Mouse (Mus musculus): ENCODE measurements around the gene Wdr93. TPM values are rescaled to one million over a fixed set of nuclear protein-coding genes. Genes with fewer than 3 reads are reported as not detected.

Wdr93 gene
- polyA plus RNA-seq, 1 experiment from 2014 or later = 0.17 TPM

DNA sequence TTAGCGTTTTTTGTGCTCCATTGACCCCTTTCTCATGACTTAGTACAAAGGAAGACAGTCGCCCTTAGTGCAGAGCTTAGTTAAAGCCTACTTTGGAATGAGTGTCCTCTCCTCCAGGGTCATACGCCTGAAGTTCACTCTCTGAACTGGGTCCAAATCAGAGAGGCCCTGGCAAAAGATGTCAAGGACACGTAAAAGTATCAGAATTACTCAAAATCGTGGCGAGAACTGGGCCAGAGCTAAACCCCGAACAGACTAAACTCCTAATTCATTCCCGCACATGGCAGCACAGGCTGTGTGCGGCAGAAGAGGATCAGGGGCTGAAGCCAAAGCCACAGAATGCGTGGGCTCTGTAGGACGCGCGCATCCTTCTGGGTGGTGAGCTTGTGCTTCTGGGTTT, 11.5 kb upstream of the Wdr93 start:
- Histone ChIP-seq H3K4me3 (ENCODE audit: low read depth, low read length) (no peak overlapping the region), H3K27me3 (ENCODE audit: insufficient read depth, low read length) (no peaks in the 10 kb centered on the region; the same call in 1 of the 2 replicates), H3K9me3 (ENCODE audit: low read depth, low read length) (no peaks in the 10 kb centered on the region), H3K4me2 (no peak overlapping the region), H3K36me3 (ENCODE audit: insufficient read depth) (no peaks in the 10 kb centered on the region), H3K27ac (ENCODE audit: low read depth) (no peak overlapping the region), H3K4me1 (ENCODE audit: insufficient read depth) (no peaks in the 10 kb centered on the region), H3K9ac (no peak overlapping the region)
- TF ChIP-seq CTCF (IDR thresholded peaks at IDR 0.05; ENCODE audit: low read depth) = no peak
- ATAC-seq (ENCODE audit: insufficient read depth) (no peak), DNase-seq (no peak)
- 71% methylated on average over 13 of the region's 13 CpGs for WGBS

DNA sequence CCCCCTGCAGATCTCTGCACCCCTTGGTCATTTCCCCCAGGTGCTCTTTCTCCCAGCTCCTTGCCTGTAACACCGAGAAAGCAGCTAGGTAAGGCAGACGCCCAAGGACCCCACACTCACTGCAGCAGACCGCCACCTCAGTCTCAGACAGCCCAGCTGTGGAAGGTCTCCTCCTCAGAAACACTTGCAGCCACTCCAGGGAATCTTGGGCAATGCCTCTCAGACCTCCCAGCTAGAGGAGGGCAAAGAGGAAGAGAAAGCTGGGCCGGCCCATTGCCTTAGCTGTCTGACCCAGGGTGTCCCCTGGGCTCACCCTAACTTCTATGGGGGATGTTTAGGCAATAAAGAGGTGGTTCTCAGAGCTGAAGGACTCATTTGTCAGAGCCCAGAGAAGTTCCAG, 10.3 kb upstream of the Wdr93 start, which contains the start of gene Plin1:
TSS of gene Plin1 (minus strand) at position 282 of the 400 bp plus-strand sequence.
- no peak within 1 kb of the TSS for H3K27ac ChIP-seq (ENCODE audit: low read depth)
- no peaks in the 10 kb centered on the region; the same call in 1 of the 2 replicates for H3K27me3 ChIP-seq (ENCODE audit: insufficient read depth, low read length)
- 48% methylated on average over 4 of the region's 4 CpGs for WGBS
- TF ChIP-seq CTCF (IDR thresholded peaks at IDR 0.05; ENCODE audit: low read depth) = no peak
- no peaks in the 10 kb centered on the region for H3K36me3 ChIP-seq (ENCODE audit: insufficient read depth)
- ATAC-seq (ENCODE audit: insufficient read depth) (no peak), DNase-seq (no peak)
- no peak within 1 kb of the TSS for H3K9ac ChIP-seq
- no peak within 1 kb of the TSS for H3K4me2 ChIP-seq
- H3K4me1 ChIP-seq (ENCODE audit: insufficient read depth) = no peaks in the 10 kb centered on the region
- H3K4me3 ChIP-seq (ENCODE audit: low read depth, low read length) = no peak within 1 kb of the TSS
- no peaks in the 10 kb centered on the region for H3K9me3 ChIP-seq (ENCODE audit: low read depth, low read length)

DNA sequence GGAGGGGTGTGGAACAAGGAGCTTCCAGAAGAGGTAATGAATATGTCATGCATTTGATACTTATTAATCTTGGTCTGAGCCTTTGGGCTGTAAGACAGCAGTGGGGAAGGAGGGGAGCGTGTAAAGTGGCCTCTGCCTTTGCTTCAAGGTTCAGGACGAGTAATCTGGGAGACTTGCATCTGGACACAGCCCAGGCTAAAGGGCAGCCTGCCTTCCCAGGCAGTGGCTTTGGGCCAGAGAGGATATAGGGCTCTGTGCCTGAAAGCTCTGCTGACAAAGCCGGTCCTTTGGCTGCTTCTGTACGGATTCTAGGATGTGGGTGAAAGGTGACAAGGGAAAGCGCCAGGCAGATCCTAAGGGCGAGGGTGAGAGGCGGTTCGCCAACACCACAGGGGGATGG, 8.4 kb upstream of the Wdr93 start:
- Histone ChIP-seq H3K27me3 (ENCODE audit: insufficient read depth, low read length) (no peaks in the 10 kb centered on the region; the same call in 1 of the 2 replicates), H3K4me3 (ENCODE audit: low read depth, low read length) (no peak overlapping the region), H3K9me3 (ENCODE audit: low read depth, low read length) (no peaks in the 10 kb centered on the region), H3K36me3 (ENCODE audit: insufficient read depth) (no peaks in the 10 kb centered on the region), H3K4me2 (no peak overlapping the region), H3K27ac (ENCODE audit: low read depth) (no peak overlapping the region), H3K9ac (no peak overlapping the region), H3K4me1 (ENCODE audit: insufficient read depth) (no peaks in the 10 kb centered on the region)
- DNase-seq (no peak), ATAC-seq (ENCODE audit: insufficient read depth) (no peak)
- no peak for TF ChIP-seq CTCF (IDR thresholded peaks at IDR 0.05; ENCODE audit: low read depth)
- WGBS = 71% methylated on average over 8 of the region's 8 CpGs

DNA sequence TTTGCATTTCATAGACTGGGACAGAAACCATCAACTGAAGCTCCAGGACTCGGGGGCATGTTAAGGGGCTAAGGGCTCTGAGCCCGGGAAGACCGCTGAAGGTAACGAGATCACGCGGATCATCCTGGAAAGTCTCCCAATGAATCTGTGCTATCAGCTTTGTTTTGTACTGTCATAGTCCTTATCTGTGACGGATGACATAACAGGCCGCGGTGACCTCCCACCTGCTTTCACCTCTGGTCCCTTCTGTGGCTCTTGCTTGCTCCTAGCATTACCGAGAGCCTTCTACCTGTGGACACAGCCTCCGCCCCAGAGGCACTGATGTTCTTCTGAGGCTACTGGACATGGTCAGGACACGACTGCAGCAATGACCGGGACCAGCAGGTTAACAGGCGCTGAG, 6.5 kb upstream of the Wdr93 start:
- no peaks in the 10 kb centered on the region for H3K9me3 ChIP-seq (ENCODE audit: low read depth, low read length)

DNA sequence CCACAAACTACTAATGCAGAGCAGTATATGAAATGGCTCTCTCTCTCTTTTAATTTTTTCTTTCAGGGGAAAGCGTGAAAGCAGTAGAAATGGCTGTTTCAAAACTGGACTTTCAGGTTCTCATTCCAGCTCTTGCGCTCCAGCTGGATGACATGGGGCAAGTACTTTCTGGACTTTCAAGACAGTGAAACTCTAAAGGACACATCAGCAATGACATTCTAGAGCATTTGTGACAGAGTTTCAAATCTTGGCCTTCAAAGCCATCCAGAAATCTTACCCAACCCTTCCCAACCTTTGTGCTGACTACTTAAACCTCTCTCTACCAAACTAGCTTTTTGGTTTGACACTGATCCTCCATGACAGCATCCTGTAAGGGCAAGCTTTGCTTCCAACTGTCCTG, 4.0 kb upstream of the Wdr93 start:
- H3K36me3 ChIP-seq (ENCODE audit: insufficient read depth) = no peaks in the 10 kb centered on the region
- no peak overlapping the region for H3K4me3 ChIP-seq (ENCODE audit: low read depth, low read length)
- no peak overlapping the region for H3K4me2 ChIP-seq
- peaks cover 3% of the 10 kb centered on the region; the same call in 1 of the 2 replicates for H3K4me1 ChIP-seq (ENCODE audit: insufficient read depth)
- H3K9me3 ChIP-seq (ENCODE audit: low read depth, low read length) = no peaks in the 10 kb centered on the region
- no peak for TF ChIP-seq CTCF (IDR thresholded peaks at IDR 0.05; ENCODE audit: low read depth)
- no peak overlapping the region for H3K9ac ChIP-seq
- no peak for DNase-seq
- H3K27ac ChIP-seq (ENCODE audit: low read depth) = no peak overlapping the region
- 78% methylated on average over 2 of the region's 2 CpGs for WGBS
- no peak for ATAC-seq (ENCODE audit: insufficient read depth)
- no peaks in the 10 kb centered on the region for H3K27me3 ChIP-seq (ENCODE audit: insufficient read depth, low read length)

More for the DNA sequence above, 6.5 kb upstream of the Wdr93 start:
- Histone ChIP-seq H3K36me3 (ENCODE audit: insufficient read depth) (no peaks in the 10 kb centered on the region), H3K4me1 (ENCODE audit: insufficient read depth) (no peaks in the 10 kb centered on the region), H3K27ac (ENCODE audit: low read depth) (no peak overlapping the region), H3K4me3 (ENCODE audit: low read depth, low read length) (no peak overlapping the region), H3K9ac (no peak overlapping the region), H3K27me3 (ENCODE audit: insufficient read depth, low read length) (no peaks in the 10 kb centered on the region; the same call in 1 of the 2 replicates), H3K4me2 (no peak overlapping the region)
- DNase-seq (no peak), ATAC-seq (ENCODE audit: insufficient read depth) (no peak)
- no peak for TF ChIP-seq CTCF (IDR thresholded peaks at IDR 0.05; ENCODE audit: low read depth)
- WGBS = 76% methylated on average over 14 of the region's 14 CpGs

DNA sequence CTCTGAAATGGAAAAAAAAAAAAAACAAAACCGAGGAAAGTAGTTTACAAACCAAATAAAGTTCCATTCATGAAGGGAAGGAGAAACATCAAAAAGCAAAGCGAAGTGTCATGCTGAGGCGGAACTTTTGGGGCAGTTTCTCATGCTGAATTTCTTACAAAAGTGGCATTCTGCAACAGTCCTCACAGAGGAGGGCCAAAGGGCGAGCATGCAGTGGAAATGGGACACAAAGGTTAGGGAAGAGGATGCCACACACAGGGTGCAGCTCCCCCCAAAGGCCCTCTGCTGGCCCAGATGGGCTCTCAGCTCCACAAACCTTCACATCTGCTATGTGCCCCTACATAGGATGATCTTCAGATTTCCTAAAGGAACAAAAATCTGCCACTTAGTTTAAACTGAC, 2.7 kb upstream of the Wdr93 start:
- Histone ChIP-seq H3K4me1 (ENCODE audit: insufficient read depth) (peaks cover 3% of the 10 kb centered on the region; the same call in 1 of the 2 replicates), H3K4me2 (no peak overlapping the region), H3K9me3 (ENCODE audit: low read depth, low read length) (no peaks in the 10 kb centered on the region), H3K27ac (ENCODE audit: low read depth) (no peak overlapping the region), H3K27me3 (ENCODE audit: insufficient read depth, low read length) (no peaks in the 10 kb centered on the region), H3K4me3 (ENCODE audit: low read depth, low read length) (no peak overlapping the region), H3K36me3 (ENCODE audit: insufficient read depth) (no peaks in the 10 kb centered on the region), H3K9ac (no peak overlapping the region)
- no peak for DNase-seq
- no peak for ATAC-seq (ENCODE audit: insufficient read depth)
- no peak for TF ChIP-seq CTCF (IDR thresholded peaks at IDR 0.05; ENCODE audit: low read depth)
- 81% methylated on average over 4 of the region's 4 CpGs for WGBS

DNA sequence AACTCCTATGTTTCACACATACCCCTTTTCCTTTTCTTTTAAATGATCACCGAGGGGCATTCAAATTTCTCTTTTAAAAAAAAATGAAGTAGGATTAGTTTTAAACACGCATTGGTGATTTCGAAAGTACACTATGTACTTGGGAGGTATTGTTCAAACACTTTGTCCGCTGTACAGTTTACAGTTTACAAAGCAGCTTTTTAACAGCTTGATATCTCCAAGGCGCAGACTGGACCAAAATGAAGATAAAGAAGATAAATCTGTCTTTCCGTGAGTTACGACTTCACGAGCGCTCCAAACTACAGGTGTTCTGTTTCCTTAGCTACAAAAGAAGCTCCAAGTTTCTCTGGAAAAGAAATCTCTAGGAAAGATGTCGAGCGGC, 695 bp upstream of the Wdr93 start:
- peak overlapping the region; percentile 99 for H3K4me2 ChIP-seq
- no peaks in the 10 kb centered on the region for H3K36me3 ChIP-seq (ENCODE audit: insufficient read depth)
- ATAC-seq (ENCODE audit: insufficient read depth) (no peak), DNase-seq (no peak)
- H3K27me3 ChIP-seq (ENCODE audit: insufficient read depth, low read length) = no peaks in the 10 kb centered on the region
- H3K9ac ChIP-seq = peak overlapping the region; percentile 59
- peaks cover 3% of the 10 kb centered on the region; the same call in 1 of the 2 replicates for H3K4me1 ChIP-seq (ENCODE audit: insufficient read depth)
- H3K9me3 ChIP-seq (ENCODE audit: low read depth, low read length) = no peaks in the 10 kb centered on the region
- peak overlapping the region; percentile 71 for H3K4me3 ChIP-seq (ENCODE audit: low read depth, low read length)
- WGBS = 13% methylated on average over 11 of the region's 11 CpGs
- TF ChIP-seq CTCF (IDR thresholded peaks at IDR 0.05; ENCODE audit: low read depth) = no peak
- no peak overlapping the region for H3K27ac ChIP-seq (ENCODE audit: low read depth)

DNA sequence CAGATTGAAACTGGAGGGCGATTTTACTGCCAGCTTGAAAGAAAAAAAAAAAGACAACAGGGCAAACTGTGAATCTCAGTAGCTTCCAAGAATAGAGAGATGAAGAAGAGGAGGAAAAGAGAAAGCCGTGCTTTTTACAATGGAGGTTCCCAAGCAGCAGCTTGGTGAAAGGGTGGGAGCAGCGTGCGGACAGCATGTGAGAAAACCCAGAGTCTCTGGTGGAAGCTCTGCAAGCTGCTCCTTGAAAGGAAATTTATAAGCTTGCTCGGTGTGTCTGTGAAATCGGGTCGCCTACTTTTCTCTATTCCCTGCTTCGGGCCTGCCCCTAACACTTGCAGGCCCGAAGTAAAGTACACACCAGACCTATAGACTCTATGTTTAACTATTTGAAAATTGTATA, 1.1 kb downstream of the Wdr93 start:
- no peak for DNase-seq
- 91% methylated on average over 9 of the region's 9 CpGs for WGBS
- ATAC-seq (ENCODE audit: insufficient read depth) = no peak
- no peak for TF ChIP-seq CTCF (IDR thresholded peaks at IDR 0.05; ENCODE audit: low read depth)
- Histone ChIP-seq H3K9ac (no peak overlapping the region), H3K4me2 (no peak overlapping the region), H3K27ac (ENCODE audit: low read depth) (no peak overlapping the region), H3K36me3 (ENCODE audit: insufficient read depth) (no peaks in the 10 kb centered on the region), H3K27me3 (ENCODE audit: insufficient read depth, low read length) (no peaks in the 10 kb centered on the region), H3K9me3 (ENCODE audit: low read depth, low read length) (no peaks in the 10 kb centered on the region), H3K4me1 (ENCODE audit: insufficient read depth) (peaks cover 3% of the 10 kb centered on the region; the same call in 1 of the 2 replicates), H3K4me3 (ENCODE audit: low read depth, low read length) (no peak overlapping the region)

All from lung, embryonic 14.5 days (tissue).